Mouse (Mus musculus): ENCODE measurements around the gene Fam198b. TPM values are rescaled to one million over a fixed set of nuclear protein-coding genes. Genes with fewer than 3 reads are reported as not detected.
"Not testable (repeated sequence)": the region's sequence is repeated elsewhere in the genome, so short reads cannot be mapped to it uniquely, and the experiment has no call there.

Fam198b gene
- total RNA-seq, 2 experiments from 2014 or later = 4.2 to 7.1 TPM

GRCm38 (mm10) chr3:79916185-79916584, 31.9 kb downstream of the Fam198b start:
- DNase-seq (ENCODE audit: low spot score in 2 of 2) = no peak

DNA sequence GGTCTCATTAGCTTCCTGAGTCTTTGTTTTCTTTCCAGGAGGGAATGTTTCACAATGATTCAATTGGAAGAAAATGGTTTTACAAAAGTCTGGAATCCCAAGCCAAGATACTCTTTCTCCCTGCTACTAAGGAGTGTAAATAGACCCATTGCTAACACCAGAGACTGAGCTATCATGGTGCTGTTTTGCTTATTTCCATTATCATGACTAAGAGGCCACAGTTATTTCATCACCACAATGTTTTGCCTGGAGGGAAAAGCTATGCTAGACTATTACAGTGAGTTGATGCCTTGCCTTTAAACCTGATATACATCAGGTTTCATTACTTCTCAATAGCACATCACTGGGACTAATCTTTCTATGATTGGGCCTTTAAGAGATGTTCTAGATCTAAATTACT, 34.4 kb downstream of the Fam198b start:
- DNase-seq (ENCODE audit: low spot score in 2 of 2) = no peak

DNA sequence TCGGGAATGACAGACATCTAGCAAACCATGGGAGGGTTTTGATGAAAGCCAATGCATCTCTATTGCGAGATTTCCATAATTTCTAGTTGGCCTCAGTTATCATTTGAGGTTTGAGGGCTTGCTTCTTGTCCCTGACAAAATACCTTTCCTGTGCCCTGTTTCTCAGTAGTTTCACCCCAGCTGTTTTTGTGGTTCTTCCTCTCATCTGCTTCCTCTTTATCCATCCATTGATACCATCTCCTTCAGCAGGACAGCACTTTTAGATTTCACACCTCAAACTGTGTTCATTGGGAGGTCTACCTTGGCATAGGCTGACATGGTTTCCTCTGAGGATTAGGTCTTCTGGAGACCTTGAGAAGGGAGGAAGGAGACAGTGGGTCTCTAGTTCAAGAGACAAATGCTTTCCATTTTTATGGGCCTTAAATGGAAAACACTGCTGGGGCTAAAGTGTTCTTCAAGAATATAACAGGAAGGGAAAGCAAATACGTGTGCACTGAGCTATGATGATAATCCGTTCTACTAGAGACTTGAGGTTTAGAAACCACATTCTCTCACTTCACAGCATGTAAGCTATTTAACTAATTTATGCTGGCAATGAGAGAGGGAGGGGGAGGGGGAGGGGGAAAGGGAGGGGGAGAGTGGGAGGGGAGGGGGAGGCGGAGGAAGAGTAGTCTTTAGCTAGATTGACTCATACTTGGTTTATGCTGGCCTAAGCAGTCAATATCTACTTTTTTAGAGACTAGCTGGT, 41.8 kb downstream of the Fam198b start:
- DNase-seq (ENCODE audit: low spot score in 2 of 2) = no peak

GRCm38 (mm10) chr3:79927050-79927449, 42.7 kb downstream of the Fam198b start:
- DNase-seq (ENCODE audit: low spot score in 2 of 2) = no peak

- no peak for DNase-seq (ENCODE audit: low spot score in 2 of 2)
Measured at GRCm38 (mm10) chr3:79928409-79928808, 44.1 kb downstream of the Fam198b start.

DNA sequence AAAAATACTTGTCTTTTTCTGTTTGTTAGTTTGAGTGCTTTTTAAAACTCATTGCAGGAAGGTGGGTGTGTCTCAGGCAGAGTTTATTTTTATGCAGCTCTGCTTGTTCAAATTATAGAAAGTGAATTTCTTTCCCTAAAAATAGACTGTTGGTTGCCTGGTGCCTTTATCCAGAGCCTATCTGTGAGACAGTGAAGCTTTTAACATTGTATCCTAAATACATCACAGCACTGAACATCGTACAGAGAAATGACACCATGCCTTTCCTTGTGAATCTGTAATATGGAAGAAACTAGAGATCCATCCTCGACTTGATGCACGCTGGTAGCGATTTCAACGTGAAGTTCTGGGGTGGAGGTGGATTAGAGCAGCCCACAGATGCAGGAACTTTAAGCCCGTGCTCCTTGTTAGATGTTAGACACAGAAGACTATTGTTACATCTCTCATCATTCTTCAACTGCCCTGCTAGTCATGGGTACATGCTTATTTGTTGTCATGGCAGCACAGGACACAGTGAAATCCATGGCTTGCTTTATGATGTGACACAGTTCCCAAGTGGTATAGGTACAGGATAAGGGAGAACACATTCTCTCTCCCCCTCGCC, 45.9 kb downstream of the Fam198b start:
- DNase-seq (ENCODE audit: low spot score in 2 of 2) = peak; percentile 10 to 25

DNA sequence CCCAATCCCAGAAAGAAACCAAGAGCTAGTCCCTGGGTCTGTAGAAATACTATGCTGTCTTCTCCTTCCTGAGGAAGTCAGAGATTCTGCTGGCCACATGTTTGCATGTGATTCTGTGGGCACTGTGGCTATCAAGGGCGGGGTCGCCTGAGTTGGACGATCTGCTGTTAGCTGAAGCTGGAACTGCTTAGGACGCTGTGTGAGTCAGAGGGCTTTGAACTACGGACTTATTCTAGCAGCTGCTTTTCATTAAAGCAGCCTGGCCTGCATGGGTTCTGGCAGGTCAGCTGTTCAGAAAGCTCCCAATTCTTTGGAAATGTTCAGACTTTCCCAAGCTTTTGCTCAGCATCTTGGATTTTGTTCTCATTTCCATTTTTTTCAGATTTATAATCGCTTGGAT, 51.9 kb downstream of the Fam198b start:
- no peak for DNase-seq (ENCODE audit: low spot score in 2 of 2)

DNA sequence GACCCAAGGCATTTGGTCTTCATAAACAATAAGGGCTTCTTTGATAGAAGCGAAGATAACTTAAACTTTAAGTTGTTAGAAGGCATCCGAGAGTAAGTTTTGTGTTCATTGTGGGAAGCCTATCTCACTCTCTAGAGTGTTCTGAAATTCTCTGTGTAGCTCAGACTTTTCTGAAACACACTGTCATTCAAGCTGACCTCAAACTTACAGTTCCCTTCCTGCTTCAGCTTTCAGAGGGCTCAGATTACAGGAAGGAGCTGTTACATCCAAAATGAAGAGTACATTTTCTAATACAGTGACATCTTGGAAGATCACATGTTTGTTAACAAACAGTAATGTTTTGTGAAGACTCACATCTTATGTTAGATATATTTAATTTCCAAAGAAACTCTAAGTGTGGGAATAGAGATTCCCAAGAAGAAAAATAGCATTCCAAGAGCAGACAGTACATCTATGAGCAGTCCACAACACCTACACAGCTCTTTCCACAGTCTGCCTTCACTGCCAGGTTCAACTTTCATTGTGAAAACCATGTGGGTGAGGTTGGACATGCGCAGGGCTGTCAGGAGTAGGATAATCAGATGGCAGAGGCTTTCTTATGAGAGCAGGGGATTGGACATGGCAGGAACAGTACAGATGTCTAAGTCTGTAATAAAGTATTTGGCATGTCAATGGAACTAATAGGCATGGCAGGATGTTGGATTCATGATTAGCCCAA, 52.6 kb downstream of the Fam198b start:
- DNase-seq (ENCODE audit: low spot score in 2 of 2) = no peak

DNA sequence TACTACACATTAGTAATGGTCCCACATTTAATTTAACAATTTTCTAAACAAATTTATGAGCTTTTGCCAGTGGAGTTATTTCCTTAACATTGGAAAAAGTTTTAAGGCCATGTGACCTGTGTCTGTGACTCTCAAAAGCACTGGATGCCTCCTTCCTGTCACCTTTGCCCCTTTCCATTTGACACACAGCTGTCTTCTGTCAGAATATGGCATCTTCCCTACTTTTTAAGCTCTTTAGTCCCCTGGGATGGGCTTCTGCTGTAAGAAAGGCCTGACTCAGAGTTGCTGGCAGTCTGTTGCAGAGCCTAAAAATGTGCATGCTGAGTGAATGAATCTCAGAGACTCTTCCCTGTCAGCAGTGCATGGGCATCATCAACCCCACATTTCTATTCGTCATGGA, 63.4 kb downstream of the Fam198b start:
- no peak for DNase-seq (ENCODE audit: low spot score in 2 of 2)

GRCm38 (mm10) chr3:79948151-79948550, 63.8 kb downstream of the Fam198b start:
- no peak for DNase-seq (ENCODE audit: low spot score in 2 of 2)

DNA sequence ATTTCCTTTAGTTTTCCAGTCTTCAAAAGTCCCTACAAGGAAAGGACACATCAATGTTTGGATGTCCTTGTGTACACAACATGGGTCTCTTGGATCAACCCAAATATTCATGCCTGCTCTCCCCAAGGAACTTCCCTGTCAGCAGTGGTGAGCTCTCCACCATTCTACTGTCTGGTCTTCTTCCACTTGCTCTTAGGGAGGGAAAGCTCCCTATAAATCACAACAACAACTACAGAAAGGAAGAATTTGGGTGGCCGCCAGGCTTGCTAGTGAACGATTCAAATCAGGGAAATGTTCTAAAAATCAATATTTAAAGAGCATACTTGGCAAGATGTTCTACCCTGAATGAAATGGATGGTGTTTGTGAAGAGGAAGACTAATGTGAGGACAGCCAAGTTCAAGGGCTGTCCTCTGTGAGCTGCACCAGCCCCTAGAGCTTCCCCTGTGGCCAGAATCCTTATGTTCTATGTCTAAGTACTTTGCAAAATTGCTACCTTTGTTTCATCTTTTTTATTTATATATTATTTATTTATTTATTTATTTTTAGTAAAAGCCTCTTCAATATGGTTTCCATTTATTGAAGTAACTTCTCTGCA, 68.9 kb downstream of the Fam198b start:
- no peak for DNase-seq (ENCODE audit: low spot score in 2 of 2)

DNA sequence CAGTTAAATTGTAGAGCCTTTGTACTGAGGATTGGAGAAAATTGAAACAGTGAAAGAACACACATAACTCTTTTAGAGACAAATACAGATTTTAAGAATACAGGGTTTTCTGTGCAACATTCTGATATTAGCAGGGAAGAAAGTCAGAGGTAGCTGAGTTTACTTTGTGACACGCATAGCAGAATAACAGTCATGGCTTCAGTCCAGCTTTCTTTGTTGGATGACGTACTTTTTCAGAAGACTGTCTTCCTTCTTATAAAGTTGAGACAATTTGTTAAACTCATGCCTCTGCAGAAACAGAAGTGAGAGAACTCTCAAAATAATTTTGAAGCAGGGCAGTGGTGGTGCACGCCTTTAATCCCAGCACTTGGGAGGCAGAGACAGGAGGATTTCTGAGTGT, 70.9 kb downstream of the Fam198b start:
- DNase-seq (ENCODE audit: low spot score in 2 of 2) = no peak

DNA sequence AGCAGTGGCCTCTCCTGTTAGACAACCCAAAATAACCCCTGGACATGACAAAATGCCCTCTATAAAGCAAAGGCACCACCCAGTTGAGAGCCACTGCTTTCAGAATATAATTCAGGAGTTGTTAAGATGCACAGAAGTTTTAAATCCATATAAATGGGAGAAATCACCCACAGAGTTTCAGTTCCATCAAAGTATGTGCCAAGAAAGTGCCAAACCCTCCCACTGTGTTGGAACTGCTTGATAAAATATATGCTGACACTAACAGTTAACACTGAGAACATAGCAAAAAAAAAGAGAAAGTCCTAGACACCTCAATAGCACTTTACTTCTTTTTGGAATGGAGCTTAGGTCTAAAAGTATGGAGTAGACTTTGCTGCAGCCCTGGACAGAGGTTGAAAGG, 72.5 kb downstream of the Fam198b start:
- no peak for DNase-seq (ENCODE audit: low spot score in 2 of 2)

DNA sequence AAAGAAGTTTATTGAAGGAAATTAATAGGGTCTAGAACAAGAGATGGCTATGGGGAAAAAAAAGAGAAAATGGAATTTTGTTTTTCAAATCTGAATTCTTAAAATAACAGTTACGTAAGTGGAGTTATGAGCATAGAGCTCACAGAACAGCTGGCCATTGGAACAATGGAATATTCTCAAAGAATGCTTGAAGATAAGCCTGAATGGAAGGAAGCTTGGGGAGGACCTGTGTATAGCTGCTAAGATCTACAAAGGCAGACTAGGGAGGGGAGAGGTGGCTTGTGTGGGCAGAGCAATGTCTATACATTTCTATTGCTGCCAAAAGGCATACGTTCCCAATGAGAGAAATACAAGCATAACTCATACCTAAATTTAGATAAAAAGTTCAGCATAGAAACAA, 73.4 kb downstream of the Fam198b start:
- DNase-seq (ENCODE audit: low spot score in 2 of 2) = no peak

DNA sequence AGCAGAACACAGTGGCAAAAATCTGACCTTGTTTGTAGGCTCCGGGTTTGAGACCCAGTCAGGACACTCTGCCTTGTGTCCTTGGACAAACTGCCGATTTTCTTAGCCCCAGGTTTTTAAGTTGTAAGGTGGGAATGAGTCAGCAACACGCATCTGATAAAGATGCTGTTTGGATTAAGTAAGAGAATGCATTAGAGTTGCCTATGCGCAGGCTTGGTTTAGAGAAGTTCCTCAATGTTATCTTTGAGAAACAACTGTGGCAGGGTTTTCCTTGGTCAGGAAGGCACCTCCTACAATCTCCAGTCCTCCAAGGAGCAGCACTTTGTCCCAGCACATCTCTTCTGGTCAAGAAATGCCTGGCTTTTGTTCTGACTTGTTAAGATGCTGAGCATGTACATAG, 82.4 kb downstream of the Fam198b start:
- DNase-seq (ENCODE audit: low spot score in 2 of 2) = no peak

- no peak for DNase-seq (ENCODE audit: low spot score in 2 of 2)
Measured at GRCm38 (mm10) chr3:79967346-79967745, 83.0 kb downstream of the Fam198b start.

GRCm38 (mm10) chr3:79968426-79968825, 84.1 kb downstream of the Fam198b start:
- no peak for DNase-seq (ENCODE audit: low spot score in 2 of 2)

- not testable (repeated sequence) for DNase-seq (ENCODE audit: low spot score in 2 of 2)
Measured at GRCm38 (mm10) chr3:79969536-79969935, 85.2 kb downstream of the Fam198b start.

- no peak for DNase-seq (ENCODE audit: low spot score in 2 of 2)
Measured at GRCm38 (mm10) chr3:79970070-79970469, 85.7 kb downstream of the Fam198b start.

GRCm38 (mm10) chr3:79970498-79970897, 86.2 kb downstream of the Fam198b start:
- DNase-seq (ENCODE audit: low spot score in 2 of 2) = no peak

DNA sequence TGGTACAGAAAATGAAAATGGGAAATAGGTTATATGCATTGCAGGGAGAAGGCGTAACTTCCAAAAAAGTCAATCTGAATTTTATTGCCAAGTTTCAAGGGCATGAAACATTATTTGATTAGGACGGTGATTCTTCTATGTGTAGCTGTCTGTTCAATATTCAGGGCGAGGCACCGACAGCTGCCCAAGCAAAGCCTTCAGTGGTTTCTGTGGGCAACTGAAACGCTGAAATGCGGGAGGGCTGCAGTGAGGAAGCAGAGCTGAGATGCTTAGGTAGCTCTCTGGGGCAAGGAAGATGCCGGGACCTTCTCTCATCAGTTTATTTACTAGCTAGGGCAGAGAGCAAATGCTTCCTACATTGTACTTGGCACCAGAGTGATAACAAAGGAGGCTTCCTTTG, 87.2 kb downstream of the Fam198b start:
- no peak for DNase-seq (ENCODE audit: low spot score in 2 of 2)

DNA sequence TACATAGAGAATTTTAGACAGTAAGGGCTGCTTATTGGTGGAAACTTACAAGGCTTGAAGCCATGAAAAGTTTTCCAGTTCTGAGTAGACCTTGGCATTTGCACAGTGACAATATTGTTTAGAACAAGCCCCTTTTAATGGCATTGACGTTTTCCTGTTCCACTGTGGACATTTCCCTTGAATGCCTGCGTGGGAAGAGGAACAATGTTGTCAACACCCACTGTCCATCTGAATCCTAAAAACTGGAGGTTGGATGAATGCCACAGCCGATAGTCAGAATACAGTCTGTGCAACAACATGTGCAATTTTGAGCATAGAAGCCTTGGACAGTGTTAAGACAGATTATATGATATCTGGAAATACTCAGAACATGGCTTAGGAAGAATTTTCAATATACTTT, 92.5 kb downstream of the Fam198b start:
- peak; percentile 28 to 54 for DNase-seq (ENCODE audit: low spot score in 2 of 2)
